Mouse (Mus musculus): ENCODE data around the gene Gm19668. TPM values are rescaled to one million over a fixed set of nuclear protein-coding genes. Genes with fewer than 3 reads are reported as not detected.
"Not testable (repeated sequence)": the region's sequence is repeated elsewhere in the genome, so short reads cannot be mapped to it uniquely, and the experiment has no call there.

The Gm19668 gene
- total RNA-seq, 1 experiment from 2014 or later, result not detected

- DNase-seq, result no peak
Observed at GRCm38 (mm10) chr10:77769727-77770126, 29.2 kb downstream of the Gm19668 start.

GRCm38 (mm10) chr10:77759582-77759981, 39.4 kb downstream of the Gm19668 start, which contains the start of gene Gm3233:
Gm3233 (minus strand) TSS chr10:77759682.
- DNase-seq, result not testable (repeated sequence)

GRCm38 (mm10) chr10:77753448-77753847, 45.5 kb downstream of the Gm19668 start:
- DNase-seq, result no peak

- not testable (repeated sequence) for DNase-seq
Observed at GRCm38 (mm10) chr10:77752312-77752711, 46.6 kb downstream of the Gm19668 start.

- not testable (repeated sequence) for DNase-seq
Observed at GRCm38 (mm10) chr10:77751254-77751653, 47.7 kb downstream of the Gm19668 start, which contains the start of gene Gm9736. Gm9736 (minus strand) TSS chr10:77751354.

GRCm38 (mm10) chr10:77750686-77751085, 48.2 kb downstream of the Gm19668 start:
- not testable (repeated sequence) for DNase-seq

Other genes with a start within 250 kb of the Gm19668 start
- gene Pttg1ip, start 217.4 kb downstream of the Gm19668 start, total RNA-seq (2021), result 168 and 172 TPM in 2 replicates
- 93.0 and 111 TPM in 2 replicates for gene Sumo3, start 193.0 kb downstream of the Gm19668 start, total RNA-seq (2021)
- gene Gm49325, start 192.9 kb downstream of the Gm19668 start, total RNA-seq (2021), result 23.6 and 31.5 TPM in 2 replicates
- 49.8 and 50.2 TPM in 2 replicates for gene Ube2g2, start 176.9 kb downstream of the Gm19668 start, total RNA-seq (2021)
- gene Tspear, start 112.6 kb downstream of the Gm19668 start, total RNA-seq (2021), result 0.41 TPM in 1 of 2 replicates, not detected in the other
- not detected in 2 replicates for gene Gm19402, start 108.4 kb downstream of the Gm19668 start, total RNA-seq (2021)
- gene Gm9508, start 101.9 kb downstream of the Gm19668 start, total RNA-seq (2021), result not detected in 2 replicates
- gene Gm10272, start 92.5 kb downstream of the Gm19668 start, total RNA-seq (2021), result not detected in 2 replicates
- not detected in 2 replicates for gene Gm10024, start 87.7 kb downstream of the Gm19668 start, total RNA-seq (2021)
- gene Gm10142, start 83.3 kb downstream of the Gm19668 start, total RNA-seq (2021), result not detected in 2 replicates
- not detected in 2 replicates for gene Krtap12-1, start 78.5 kb downstream of the Gm19668 start, total RNA-seq (2021)
- not detected in 2 replicates for gene Gm10100, start 72.6 kb downstream of the Gm19668 start, total RNA-seq (2021)
- gene Gm18596, start 56.5 kb downstream of the Gm19668 start, total RNA-seq (2021), result not detected in 2 replicates
- not detected in 2 replicates for gene Gm9736, start 47.8 kb downstream of the Gm19668 start, total RNA-seq (2021)
- not detected in 2 replicates for gene Gm3233, start 39.5 kb downstream of the Gm19668 start, total RNA-seq (2021)
- not detected in 2 replicates for gene Gm3238, start 27.8 kb downstream of the Gm19668 start, total RNA-seq (2021)
- not detected in 2 replicates for gene Gm7138, start 22.2 kb downstream of the Gm19668 start, total RNA-seq (2021)
- not detected in 2 replicates for gene Gm3250, start 16.6 kb downstream of the Gm19668 start, total RNA-seq (2021)
- gene Gm7137, start 10.9 kb downstream of the Gm19668 start, total RNA-seq (2021), result not detected in 2 replicates
- gene Gm9639, start 4.1 kb downstream of the Gm19668 start, total RNA-seq (2021), result not detected in 2 replicates
- gene Gm9507, start 12.7 kb upstream of the Gm19668 start, total RNA-seq (2021), result not detected in 2 replicates
- gene Gm2696, start 15.5 kb upstream of the Gm19668 start, total RNA-seq (2021), result not detected in 2 replicates
- not detected in 2 replicates for gene Krtap10-4, start 28.0 kb upstream of the Gm19668 start, total RNA-seq (2021)
- not detected in 2 replicates for gene Krtap10-10, start 36.8 kb upstream of the Gm19668 start, total RNA-seq (2021)
- gene Gm36176, start 47.7 kb upstream of the Gm19668 start, total RNA-seq (2021), result not detected in 2 replicates
- not detected in 2 replicates for gene Gm10318, start 53.7 kb upstream of the Gm19668 start, total RNA-seq (2021)
- not detected in 2 replicates for gene Gm3285, start 62.8 kb upstream of the Gm19668 start, total RNA-seq (2021)
- 7.6 and 14.0 TPM in 2 replicates for gene Lrrc3, start 103.4 kb upstream of the Gm19668 start, total RNA-seq (2021)
- 2.4 and 4.8 TPM in 2 replicates for gene Trpm2, start 171.4 kb upstream of the Gm19668 start, total RNA-seq (2021)
- 15.4 and 17.5 TPM in 2 replicates for gene 1810043G02Rik, start 179.4 kb upstream of the Gm19668 start, total RNA-seq (2021)
- 144 and 165 TPM in 2 replicates for gene Pfkl, start 210.9 kb upstream of the Gm19668 start, total RNA-seq (2021)
- gene Dnmt3l, start 242.8 kb upstream of the Gm19668 start, total RNA-seq (2021), result 7.2 and 8.4 TPM in 2 replicates
- not detected in 2 replicates for gene Aire, start 244.5 kb upstream of the Gm19668 start, total RNA-seq (2021)